Mouse (Mus musculus) left cerebral cortex, adult 2 months (tissue): Measurements from ENCODE around the gene Prkn. TPM values are rescaled to one million over a fixed set of nuclear protein-coding genes. Genes with fewer than 3 reads are reported as not detected.

Source experiments
- DNase-seq, 2 experiments: peaks; one replicate each; pipeline ENCODE4 v3.0.0; 2021 to 2022; ENCODE audit warnings: low spot score in 2 of 2, mixed read lengths in 1 of 2; ENCODE audit errors: extremely low spot score in 1 of 2
- H3K27ac ChIP-seq: fragments of 200-600 bp; 2 replicates; pipeline ENCODE4 v1.8.1; 2022
- H3K4me3 ChIP-seq: fragments of 200-600 bp; 2 replicates; pipeline ENCODE4 v1.8.1; 2022
- CTCF ChIP-seq: fragments of 200-600 bp; IDR thresholded peaks from 2 replicates; pipeline ENCODE4 v1.8.1; 2022; ENCODE audit warnings: antibody characterized with exemption, mild to moderate bottlenecking, moderate library complexity
- intact Hi-C: fragments of 180-260 bp; cut with DNase I; formaldehyde crosslinking; loops from one replicate; pipeline ENCODE4 v1.15.1; 2025
- total RNA-seq, 2 experiments: library from RNA; stranded (reverse); gene quantifications; 2 replicates each; pipeline ENCODE4 v1.2.3; 2021

The Prkn gene
- total RNA-seq, 2 experiments from 2014 or later = 17.2 to 18.8 TPM

DNA sequence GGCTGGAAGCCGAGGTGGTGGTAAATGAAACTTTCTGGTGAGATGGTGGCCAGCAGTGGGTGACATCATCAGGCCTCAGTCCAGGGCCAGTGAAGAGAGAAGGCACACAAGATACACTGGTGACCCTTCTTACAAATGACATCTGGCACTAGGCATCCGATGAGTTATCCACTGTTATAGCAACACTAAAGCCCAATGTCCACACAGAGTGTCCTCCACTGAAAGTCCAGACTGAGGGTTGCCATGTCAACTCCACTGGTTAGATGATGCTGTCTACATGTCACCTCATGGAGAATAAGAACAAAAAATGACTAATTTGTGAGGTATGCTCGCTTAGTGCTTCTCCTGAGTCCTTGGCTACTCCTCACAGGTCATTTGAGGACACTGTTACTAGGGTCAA lies 1210.8 kb downstream of the Prkn start:
- no peak overlapping the region for H3K4me3 ChIP-seq
- H3K27ac ChIP-seq = no peak overlapping the region
- intact Hi-C loops = no loop called here
- no peak for TF ChIP-seq CTCF
- DNase-seq = no peak

DNA sequence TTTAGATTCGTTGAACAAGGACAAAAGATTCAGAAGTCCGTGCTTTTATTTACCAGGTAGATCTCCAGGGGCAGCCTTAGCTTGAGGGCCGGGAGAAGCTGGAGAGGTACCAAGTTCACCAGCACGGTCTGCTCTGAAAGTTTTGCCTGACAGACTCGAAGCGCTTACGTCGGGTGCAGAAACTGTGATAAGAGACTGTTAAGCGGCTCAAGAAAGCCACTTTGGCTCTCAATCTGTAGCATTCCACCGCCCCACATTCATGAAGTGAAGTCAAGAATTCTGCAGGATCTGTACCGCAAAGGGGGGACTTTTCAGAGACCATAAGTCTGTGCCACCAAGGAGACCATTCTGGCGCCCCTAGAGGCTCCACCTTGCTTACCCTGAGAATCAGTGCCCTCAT lies 1212.5 kb downstream of the Prkn start:
- no peak for DNase-seq
- Histone ChIP-seq H3K4me3 (no peak overlapping the region), H3K27ac (no peak overlapping the region)
- intact Hi-C loops = no loop called here
- TF ChIP-seq CTCF = no peak

DNA sequence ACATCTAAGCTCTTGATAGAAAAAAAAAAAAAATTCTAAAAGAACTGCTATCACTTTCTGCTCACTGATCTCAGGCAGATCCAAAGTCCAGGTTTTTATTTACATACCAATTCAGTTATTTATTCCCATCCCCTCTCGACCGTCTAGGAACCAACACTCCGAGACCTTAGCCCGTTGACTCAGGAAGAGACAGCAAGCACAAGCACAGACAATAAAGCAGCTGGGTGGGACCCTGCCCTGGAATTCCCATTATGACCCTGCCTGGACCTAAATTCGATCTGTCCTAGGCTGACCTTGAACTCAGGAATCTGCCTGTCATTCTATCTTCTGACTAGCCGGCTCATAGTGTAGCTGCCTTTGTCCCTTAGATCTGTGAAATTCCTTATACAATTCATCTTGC lies 1218.9 kb downstream of the Prkn start:
- intact Hi-C loops = loop anchor here (5.0 kb wide), 1 partner anchor 33 kb away; no protein-coding TSS in a partner anchor
- H3K4me3 ChIP-seq = no peak overlapping the region
- H3K27ac ChIP-seq = no peak overlapping the region
- DNase-seq = no peak
- no peak for TF ChIP-seq CTCF

DNA sequence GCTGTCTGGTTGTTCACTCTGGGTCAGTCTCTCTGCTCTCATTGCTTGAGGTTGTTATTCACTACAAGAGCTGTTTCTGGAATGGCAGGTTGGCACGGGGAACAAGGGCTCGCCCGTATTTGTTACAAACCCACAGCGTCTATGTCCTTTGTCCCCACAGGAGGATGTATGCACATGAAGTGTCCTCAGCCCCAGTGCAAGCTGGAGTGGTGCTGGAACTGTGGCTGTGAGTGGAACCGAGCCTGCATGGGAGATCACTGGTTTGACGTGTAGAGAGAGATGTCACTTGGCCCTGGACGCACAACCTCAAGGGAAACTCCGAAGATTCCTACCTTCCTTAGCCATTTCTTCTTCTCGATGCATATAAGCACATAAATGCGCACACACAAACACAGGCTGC lies 1221.2 kb downstream of the Prkn start:
- intact Hi-C loops = no loop called here
- Histone ChIP-seq H3K27ac (no peak overlapping the region), H3K4me3 (no peak overlapping the region)
- TF ChIP-seq CTCF = no peak
- no peak for DNase-seq

DNA sequence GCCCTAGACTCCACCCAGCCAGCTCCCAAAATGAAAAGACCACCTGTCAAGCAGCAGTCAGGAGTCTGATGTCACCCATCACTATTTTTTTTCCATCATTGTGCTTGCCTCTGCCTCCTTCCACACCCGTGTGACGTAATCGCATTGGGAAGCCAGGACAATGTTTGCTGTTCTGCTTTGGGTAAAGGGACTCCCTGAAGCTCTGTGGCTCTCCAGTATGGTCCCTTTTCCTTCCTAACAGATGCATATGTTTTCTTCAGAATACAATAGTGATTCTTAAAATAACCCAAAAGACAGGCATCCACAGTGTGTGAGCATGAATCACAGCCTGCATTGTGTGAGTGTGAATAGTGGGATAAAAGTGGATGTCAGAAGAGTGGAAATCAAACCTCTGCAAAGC lies 1222.7 kb downstream of the Prkn start:
- Histone ChIP-seq H3K4me3 (no peak overlapping the region), H3K27ac (no peak overlapping the region)
- intact Hi-C loops = no loop called here
- no peak for TF ChIP-seq CTCF
- no peak for DNase-seq

DNA sequence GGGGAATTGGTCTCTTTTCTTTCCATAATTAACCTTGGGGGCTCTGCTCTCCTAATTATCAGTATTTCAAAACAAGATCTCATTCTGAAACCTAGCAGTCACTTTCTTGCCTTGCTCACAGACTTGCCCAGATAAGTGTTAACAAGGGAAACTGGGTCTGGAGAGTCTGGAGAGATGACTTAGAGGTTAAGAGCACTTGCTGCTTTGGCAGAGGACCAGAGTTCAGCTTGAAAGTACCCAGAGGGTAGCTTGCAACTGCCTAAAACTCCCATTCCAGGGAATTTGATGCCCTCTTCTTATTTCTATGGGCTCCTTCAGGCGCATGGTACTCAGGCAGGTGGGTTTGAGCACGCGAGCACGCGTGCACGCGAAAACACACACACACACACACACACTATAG lies 1223.3 kb downstream of the Prkn start:
- H3K27ac ChIP-seq = no peak overlapping the region
- intact Hi-C loops = no loop called here

DNA sequence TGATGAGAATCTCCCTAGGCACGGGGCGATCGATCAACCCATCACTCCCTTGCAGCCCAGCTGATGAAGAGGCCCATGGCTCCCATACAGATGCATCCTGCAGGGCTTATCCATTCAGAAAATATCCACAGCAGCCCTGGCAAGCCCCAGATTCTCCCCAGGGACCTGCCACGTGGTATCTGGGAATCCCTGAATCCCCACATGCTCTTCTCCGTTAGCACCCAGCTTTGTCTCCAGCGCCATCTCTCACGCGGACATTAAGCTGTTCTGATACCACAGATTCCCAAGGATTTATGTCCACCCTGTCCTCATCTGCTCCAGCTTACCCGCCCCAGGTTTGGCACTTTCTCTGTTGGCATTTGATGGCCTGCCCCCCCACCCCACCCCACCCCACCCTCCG lies 1225.9 kb downstream of the Prkn start:
- no peak for TF ChIP-seq CTCF
- DNase-seq = no peak
- intact Hi-C loops = no loop called here
- no peak overlapping the region for H3K27ac ChIP-seq
- H3K4me3 ChIP-seq = no peak overlapping the region

More for the DNA sequence above, 1223.3 kb downstream of the Prkn start:
- DNase-seq = no peak
- no peak overlapping the region for H3K4me3 ChIP-seq
- TF ChIP-seq CTCF = no peak

DNA sequence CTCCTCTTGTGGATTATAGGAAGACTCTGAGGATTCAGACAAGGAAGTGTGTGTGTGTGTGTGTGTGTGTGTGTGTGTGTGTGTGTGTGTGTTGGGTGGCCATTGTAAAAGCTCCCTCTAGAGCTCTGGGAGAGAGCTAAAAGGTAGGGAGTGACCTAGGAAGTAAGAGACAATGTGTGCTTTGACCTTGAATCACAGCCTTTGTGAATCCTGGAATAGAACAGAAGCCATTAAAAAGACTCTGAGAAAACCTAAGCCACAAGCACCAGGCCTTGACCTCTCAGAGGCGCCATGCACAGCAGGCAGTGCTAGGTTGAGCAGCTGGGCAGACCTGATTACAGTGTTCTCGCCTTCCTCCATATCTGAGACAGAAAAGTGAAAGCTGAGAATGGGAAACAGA lies 1236.6 kb downstream of the Prkn start:
- Histone ChIP-seq H3K27ac (no peak overlapping the region), H3K4me3 (no peak overlapping the region)
- TF ChIP-seq CTCF = no peak
- DNase-seq = no peak
- intact Hi-C loops = no loop called here

DNA sequence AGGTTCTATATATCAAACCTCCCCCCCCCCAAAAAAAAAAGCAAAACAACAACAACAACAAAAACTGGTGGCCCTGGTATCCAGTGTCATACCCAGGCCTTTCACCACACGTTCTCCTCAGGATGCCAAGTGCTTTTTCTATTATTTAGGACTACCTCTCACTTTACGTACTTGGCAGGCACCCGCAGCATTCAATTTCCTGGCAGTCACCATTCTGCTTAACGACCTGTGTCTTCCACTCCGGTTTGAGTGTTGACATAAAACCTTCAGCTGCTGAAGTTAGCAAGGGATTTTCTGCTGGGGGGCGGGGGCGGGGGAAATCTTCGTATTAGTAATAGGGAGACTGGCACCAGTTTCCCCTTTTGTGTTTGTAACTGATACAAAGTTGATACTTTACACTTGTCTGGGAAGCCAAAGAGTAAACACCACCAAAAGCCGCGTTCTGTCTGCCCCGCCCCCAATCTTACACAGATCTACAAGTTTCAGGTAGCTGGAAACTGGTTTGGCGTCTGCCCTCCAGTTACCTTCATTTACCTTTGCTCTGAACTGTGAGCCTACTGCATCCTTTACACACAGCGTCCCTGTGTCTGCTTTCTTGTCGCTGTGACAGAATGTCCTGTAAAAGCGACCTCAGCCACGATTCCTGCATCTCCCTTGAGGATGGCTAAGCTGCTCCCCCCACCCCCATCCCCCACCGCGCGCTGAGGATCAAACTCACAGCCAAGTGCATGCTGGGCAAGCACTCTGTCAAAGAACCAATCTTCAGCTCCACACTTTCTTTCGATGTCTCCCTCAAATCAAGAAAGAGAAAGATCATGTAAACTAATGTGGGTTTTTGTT lies 1240.7 kb downstream of the Prkn start:
- intact Hi-C loops = no loop called here
- DNase-seq = no peak
- no peak overlapping the region for H3K27ac ChIP-seq
- no peak overlapping the region for H3K4me3 ChIP-seq
- TF ChIP-seq CTCF = no peak

DNA sequence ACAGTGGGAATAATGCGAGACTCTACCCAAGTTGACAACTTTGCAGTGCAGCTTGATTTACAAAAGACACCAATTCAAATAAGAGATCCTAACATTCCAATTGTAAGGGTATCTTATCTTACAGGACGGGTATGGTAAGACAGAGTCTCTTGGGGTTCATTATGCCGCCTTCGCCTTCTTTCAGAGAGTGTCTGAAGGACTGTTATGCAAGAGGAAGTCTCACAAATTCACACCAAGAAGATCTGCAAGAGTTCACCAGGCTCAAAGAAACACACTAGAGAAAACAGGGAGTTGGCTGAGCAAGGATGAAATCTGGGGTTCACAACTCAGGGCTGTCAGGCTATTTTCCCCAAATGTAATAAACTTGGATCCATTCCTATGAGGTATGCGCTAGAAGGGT lies 1242.0 kb downstream of the Prkn start:
- intact Hi-C loops = no loop called here
- Histone ChIP-seq H3K4me3 (no peak overlapping the region), H3K27ac (no peak overlapping the region)
- TF ChIP-seq CTCF = no peak
- no peak for DNase-seq

DNA sequence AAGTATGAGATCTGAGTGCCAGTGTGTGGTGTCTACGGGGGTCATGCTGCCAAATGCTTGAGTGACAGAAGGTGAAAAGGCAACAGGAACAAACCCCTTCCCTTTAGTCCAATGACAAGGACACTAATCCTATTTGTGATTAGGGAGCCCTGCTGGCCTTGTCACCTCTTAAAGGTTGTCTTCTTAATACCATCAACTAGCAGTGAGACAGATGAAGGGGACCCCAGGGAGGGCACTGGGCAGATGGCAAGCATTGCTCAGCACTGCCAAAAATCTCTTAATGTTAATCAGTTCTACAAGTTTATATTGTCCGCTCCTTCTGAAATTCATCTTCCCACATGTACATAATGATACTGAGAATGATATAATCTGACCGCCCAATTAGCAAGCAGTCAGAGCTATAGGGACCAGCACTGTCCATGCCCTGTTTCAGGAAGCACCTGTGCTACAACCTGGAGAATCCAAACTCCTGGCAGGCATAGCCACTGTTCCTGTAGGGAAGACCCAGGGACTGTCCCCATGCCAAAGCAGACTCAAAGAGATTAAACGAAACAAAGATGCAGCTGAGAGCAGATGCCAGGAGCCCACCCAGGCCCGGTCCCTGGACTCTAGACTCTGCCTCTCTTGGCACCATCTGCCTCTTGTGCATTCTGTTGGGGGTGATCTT lies 1250.2 kb downstream of the Prkn start:
- no peak overlapping the region for H3K27ac ChIP-seq
- no peak for TF ChIP-seq CTCF
- H3K4me3 ChIP-seq = no peak overlapping the region
- intact Hi-C loops = loop anchor here (5.0 kb wide), 1 partner anchor 33 kb away; no protein-coding TSS in a partner anchor
- no peak for DNase-seq

DNA sequence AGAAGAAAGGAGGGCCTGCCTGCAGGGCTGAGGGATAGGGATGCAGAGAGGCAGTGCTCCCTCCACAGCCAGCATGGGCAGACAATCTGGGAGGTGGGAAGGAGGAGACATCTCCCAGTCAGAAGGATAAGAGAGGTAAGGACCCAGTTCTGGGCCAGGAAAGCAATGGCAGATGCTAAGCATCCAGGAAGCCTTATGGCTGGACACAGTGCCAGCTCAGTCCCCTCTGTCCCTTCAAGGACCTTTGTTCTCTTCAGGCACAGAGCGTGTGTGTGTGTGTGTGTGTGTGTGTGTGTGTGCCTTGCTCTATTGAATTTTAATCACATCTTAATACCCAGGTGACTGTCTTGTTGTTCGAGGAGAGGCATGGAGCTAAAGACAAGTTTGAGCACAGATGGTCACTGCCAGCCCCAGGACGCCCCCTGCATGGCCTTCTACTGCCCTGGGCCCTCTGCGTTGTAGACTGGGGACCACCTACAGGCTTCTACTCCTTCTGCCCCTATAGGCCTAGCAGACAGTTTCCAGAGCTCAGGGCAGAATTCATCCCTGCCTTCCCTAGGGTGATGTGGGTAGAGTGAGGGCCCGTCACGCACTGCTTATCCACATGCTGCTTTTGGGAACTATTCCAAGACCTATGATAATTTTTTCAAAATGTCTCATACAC lies 1252.8 kb downstream of the Prkn start:
- Histone ChIP-seq H3K27ac (no peak overlapping the region), H3K4me3 (no peak overlapping the region)
- intact Hi-C loops = loop anchor here (5.0 kb wide), 1 partner anchor 36 kb away; no protein-coding TSS in a partner anchor
- no peak for DNase-seq
- no peak for TF ChIP-seq CTCF
